Mouse (Mus musculus) kidney, adult 2 months (tissue): ENCODE measurements around the gene Zfp667. TPM values are rescaled to one million over a fixed set of nuclear protein-coding genes. Genes with fewer than 3 reads are reported as not detected.

Experiments used
- DNase-seq: peaks from one replicate; pipeline ENCODE4 v3.0.0; 2021
- H3K27ac ChIP-seq: fragments of 200-500 bp; 2 replicates; pipeline ENCODE4 v1.5.1; 2012; ENCODE audit warnings: low read depth, low read length, control low read depth, inconsistent platforms; ENCODE audit not compliant: insufficient read depth
- H3K27me3 ChIP-seq: fragments of 200-500 bp; replicated peaks from 2 replicates; pipeline ENCODE4 v1.6.1; 2012; ENCODE audit warnings: mild to moderate bottlenecking, moderate library complexity, low read length, inconsistent platforms; ENCODE audit not compliant: control insufficient read depth, insufficient read depth
- H3K36me3 ChIP-seq: fragments of 200-500 bp; 2 replicates; pipeline ENCODE4 v1.6.1; 2012; ENCODE audit warnings: mild to moderate bottlenecking, moderate library complexity, low read length, inconsistent platforms; ENCODE audit not compliant: control insufficient read depth, insufficient read depth
- H3K4me1 ChIP-seq: fragments of 200-500 bp; 2 replicates; pipeline ENCODE4 v1.6.1; 2011; ENCODE audit warnings: low read length; ENCODE audit not compliant: control insufficient read depth, insufficient read depth
- H3K4me3 ChIP-seq: fragments of 200-500 bp; 2 replicates; pipeline ENCODE4 v1.5.1; 2011; ENCODE audit warnings: mild to moderate bottlenecking, low read depth, low read length, control low read depth; ENCODE audit not compliant: insufficient read depth
- CTCF ChIP-seq: fragments of 200-500 bp; conservative IDR thresholded peaks from 2 replicates; pipeline ENCODE4 v1.5.1; 2011; ENCODE audit warnings: low read depth, mild to moderate bottlenecking, control low read depth, low read length, moderate library complexity, mixed read lengths; ENCODE audit not compliant: insufficient read depth, insufficient read length
- POLR2A ChIP-seq: fragments of 200-500 bp; IDR thresholded peaks from one replicate; pipeline ENCODE4 v1.6.1; 2011; ENCODE audit warnings: low read depth, low read length, control low read depth
- WGBS: fragments of 180-500 bp; shearing (Covaris S2); methylation state at CpG from one replicate; pipeline ENCODE4 v1.1.7; 2018; 5-methylcytosine and 5-hydroxymethylcytosine counted together
- polyA plus RNA-seq: library from polyadenylated mRNA; depleted of rRNA; stranded (reverse); fragments of >200 nt; gene quantifications from 2 replicates; pipeline ENCODE4 v1.2.3, GENCODE M21; 2012; rRNA removed

The Zfp667 gene
- polyA plus RNA-seq, 1 experiment, result 0.95 TPM

DNA sequence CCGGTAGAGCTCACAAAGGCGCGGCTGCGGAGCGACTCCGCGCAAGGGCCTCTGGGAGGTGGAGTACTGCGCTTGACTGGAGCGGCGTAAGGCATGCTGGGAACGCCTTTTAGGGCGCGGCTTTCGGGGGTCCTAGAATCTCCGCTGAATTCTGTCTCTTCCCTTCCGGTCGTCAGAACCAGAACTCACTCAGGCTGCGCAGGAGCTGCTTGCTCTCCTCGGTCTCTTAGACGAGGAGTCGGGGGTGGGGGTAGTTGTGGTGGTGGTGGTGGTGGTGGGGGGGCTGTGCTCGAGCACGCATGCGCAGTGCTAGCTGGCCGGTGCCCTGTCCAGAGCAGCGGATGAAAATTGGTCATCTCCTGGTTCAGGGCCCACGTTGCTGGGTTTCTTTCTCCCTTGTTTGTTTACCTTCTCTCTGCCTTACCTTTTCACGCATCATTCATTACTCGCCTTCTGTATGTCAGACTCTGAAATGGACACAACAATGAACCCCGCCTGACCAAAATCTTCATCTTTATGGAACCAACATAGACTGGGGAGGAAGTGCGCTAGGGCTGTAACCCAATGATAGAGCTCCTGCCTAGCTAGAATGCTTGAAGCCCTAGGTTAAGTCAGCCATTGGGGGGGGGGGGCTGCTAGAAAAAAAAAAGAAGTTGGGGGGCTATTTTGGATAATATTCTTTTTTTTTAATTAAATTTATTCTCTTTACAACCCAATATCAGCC lies 45.0 kb downstream of the Zfp667 start, which contains the start of gene Zfp583:
TSS of gene Zfp583 (minus strand) at position 53 of the 724 bp plus-strand sequence.
- DNase-seq, result peak; percentile 85
- H3K4me3 ChIP-seq, result peak within 1 kb of the TSS; percentile 66
- no peak for TF ChIP-seq POLR2A
- no peak for TF ChIP-seq CTCF
- no peak within 1 kb of the TSS for H3K27ac ChIP-seq
- no peaks in the 10 kb centered on the region for H3K27me3 ChIP-seq
- H3K36me3 ChIP-seq, result no peaks in the 10 kb centered on the region
- no peaks in the 10 kb centered on the region for H3K4me1 ChIP-seq
- 6% methylated on average over 31 of the region's 31 CpGs for WGBS

DNA sequence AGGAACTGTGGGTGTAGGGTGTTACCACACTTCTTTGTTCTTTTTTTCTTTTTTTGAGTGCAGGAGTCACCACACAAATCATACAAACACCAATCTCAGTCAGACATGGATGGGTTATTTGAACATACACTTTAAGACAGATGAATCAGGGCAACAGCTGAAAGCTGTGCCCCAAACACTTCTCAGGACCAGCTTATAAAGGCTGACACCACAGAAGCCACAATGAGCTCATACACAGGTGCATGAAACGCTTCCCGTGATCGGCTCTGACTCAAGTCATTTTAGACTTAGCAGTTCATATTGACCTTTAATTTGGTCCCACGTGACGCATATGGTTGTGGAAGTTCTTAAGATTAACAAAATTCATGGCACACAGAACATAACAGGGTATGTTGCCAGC lies 53.5 kb downstream of the Zfp667 start:
- 80% methylated on average over 5 of the region's 5 CpGs for WGBS
- Histone ChIP-seq H3K27ac (no peak overlapping the region), H3K4me1 (no peaks in the 10 kb centered on the region), H3K36me3 (no peaks in the 10 kb centered on the region), H3K27me3 (no peaks in the 10 kb centered on the region), H3K4me3 (no peak overlapping the region)
- DNase-seq, result no peak
- no peak for TF ChIP-seq POLR2A
- TF ChIP-seq CTCF, result no peak

DNA sequence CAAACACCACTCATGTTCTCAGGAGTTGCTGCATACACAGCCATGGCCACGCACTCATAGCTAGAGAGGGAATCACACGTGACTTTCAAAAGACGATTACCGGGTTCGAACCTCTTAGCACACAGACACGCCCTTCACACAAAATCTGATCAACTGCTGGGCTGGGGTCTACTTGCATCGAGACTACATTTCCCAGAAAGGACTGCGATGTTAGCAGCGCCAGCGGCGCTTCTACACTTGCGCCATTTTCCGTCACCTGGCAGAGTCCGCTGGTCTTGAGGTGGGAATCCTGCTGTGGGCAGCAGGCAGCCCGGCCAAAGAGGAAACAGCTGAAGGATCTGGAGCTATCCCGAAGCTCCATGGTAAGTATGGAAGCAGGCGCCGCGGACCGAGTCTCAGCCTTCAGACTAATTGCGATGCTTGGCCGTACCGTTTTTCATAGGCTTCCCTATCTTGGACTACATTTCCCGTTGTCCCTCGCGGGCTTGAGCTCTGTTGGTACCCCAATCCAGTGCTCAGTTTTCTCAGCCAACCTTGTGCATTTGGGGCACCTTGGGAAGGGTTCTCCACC lies 57.2 kb downstream of the Zfp667 start, which contains the start of gene Gm3854:
TSS of gene Gm3854 (plus strand) at position 259 of the 571 bp plus-strand sequence.
- no peaks in the 10 kb centered on the region for H3K4me1 ChIP-seq
- under 1% methylated on average over 26 of the region's 26 CpGs for WGBS
- no peak within 1 kb of the TSS for H3K27ac ChIP-seq
- no peak for TF ChIP-seq POLR2A
- TF ChIP-seq CTCF, result no peak
- no peaks in the 10 kb centered on the region for H3K36me3 ChIP-seq
- H3K27me3 ChIP-seq, result no peaks in the 10 kb centered on the region
- DNase-seq, result peak; percentile 65
- H3K4me3 ChIP-seq, result peak within 1 kb of the TSS; percentile 71

DNA sequence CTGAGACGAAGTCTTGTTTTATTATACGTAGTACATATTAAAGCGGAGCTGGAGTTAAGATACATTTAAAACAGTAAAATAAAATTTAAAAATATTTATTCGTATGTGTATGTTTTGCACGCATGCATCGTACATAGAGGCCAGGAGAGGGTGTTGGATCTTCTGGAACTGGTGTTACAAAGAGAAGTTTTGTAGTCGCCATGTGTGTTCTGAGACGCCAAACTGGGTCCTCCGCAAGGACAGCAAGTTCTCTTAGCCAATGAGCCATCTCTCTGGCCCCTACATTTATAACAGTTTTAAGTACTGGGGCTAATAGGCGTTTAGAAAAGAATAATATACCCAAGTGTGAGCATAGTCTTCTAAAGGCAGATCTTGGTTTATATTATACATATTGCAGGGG lies 57.7 kb downstream of the Zfp667 start:
- no peak overlapping the region for H3K27ac ChIP-seq
- DNase-seq, result no peak
- TF ChIP-seq POLR2A, result no peak
- TF ChIP-seq CTCF, result no peak
- no peaks in the 10 kb centered on the region for H3K27me3 ChIP-seq
- H3K4me3 ChIP-seq, result peak overlapping the region; percentile 71
- no peaks in the 10 kb centered on the region for H3K36me3 ChIP-seq
- WGBS, result 32% methylated on average over 10 of the region's 10 CpGs
- H3K4me1 ChIP-seq, result no peaks in the 10 kb centered on the region

Other genes starting within 250 kb of the Zfp667 start
- not detected in 2 replicates for gene Nlrp4c, start 241.4 kb upstream of the Zfp667 start, polyA plus RNA-seq
- gene Zfp787, start 130.6 kb upstream of the Zfp667 start, polyA plus RNA-seq, result 54.2 and 66.1 TPM in 2 replicates
- gene Zfp444, start 114.4 kb upstream of the Zfp667 start, polyA plus RNA-seq, result 47.1 and 65.2 TPM in 2 replicates
- not detected in 2 replicates for gene Galp, start 89.5 kb upstream of the Zfp667 start, polyA plus RNA-seq
- not detected in 2 replicates for gene Zscan5b, start 64.3 kb upstream of the Zfp667 start, polyA plus RNA-seq
- gene Epp13, start 33.9 kb upstream of the Zfp667 start, polyA plus RNA-seq, result not detected in 2 replicates
- 0.36 and 0.45 TPM in 2 replicates for gene Zfp583, start 44.7 kb downstream of the Zfp667 start, polyA plus RNA-seq
- 0.19 and 0.28 TPM in 2 replicates for gene Gm3854, start 57.2 kb downstream of the Zfp667 start, polyA plus RNA-seq
- 0.45 and 0.46 TPM in 2 replicates for gene Zfp78, start 76.7 kb downstream of the Zfp667 start, polyA plus RNA-seq
- gene Zfp28, start 96.7 kb downstream of the Zfp667 start, polyA plus RNA-seq, result 2.0 TPM in 2 replicates
- 0.03 TPM in 1 of 2 replicates, not detected in the other for gene Smim17, start 112.1 kb downstream of the Zfp667 start, polyA plus RNA-seq
- not detected in 2 replicates for gene Gm20715, start 123.7 kb downstream of the Zfp667 start, polyA plus RNA-seq
- not detected in 2 replicates for gene Olfr1344, start 152.1 kb downstream of the Zfp667 start, polyA plus RNA-seq
- gene Olfr1336, start 169.6 kb downstream of the Zfp667 start, polyA plus RNA-seq, result not detected in 2 replicates
- not detected in 2 replicates for gene Olfr1346, start 180.5 kb downstream of the Zfp667 start, polyA plus RNA-seq
- not detected in 2 replicates for gene Olfr5, start 200.4 kb downstream of the Zfp667 start, polyA plus RNA-seq
- gene Olfr1347, start 213.2 kb downstream of the Zfp667 start, polyA plus RNA-seq, result not detected in 2 replicates
- not detected in 2 replicates for gene Olfr1348, start 222.2 kb downstream of the Zfp667 start, polyA plus RNA-seq
- not detected in 2 replicates for gene Olfr1349, start 236.4 kb downstream of the Zfp667 start, polyA plus RNA-seq